Mouse (Mus musculus): ENCODE measurements around the gene Ets1. TPM values are rescaled to one million over a fixed set of nuclear protein-coding genes. Genes with fewer than 3 reads are reported as not detected.

The Ets1 gene
- polyA plus RNA-seq, 1 experiment from 2014 or later, result 20.8 TPM

DNA sequence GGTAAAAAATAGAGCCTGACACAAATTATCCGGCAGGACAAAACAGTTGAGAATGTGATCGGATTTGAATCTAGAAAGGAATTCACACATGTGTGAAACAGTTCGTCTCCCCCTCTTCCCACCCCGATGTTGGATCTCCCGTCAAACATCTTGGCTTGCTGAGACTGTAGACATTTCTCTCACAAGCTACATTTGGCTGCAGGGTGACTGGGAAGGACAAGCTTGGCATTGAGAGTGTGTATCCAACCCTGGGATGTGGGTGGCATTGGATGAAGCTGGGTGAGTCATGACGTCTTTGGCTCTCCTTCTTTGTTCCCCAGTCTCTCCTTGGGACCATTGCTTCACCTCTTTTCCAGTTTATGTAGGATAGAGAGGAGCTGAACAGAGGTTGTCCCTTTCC is 16.4 kb upstream of the Ets1 start:
- no peak overlapping the region for H3K9ac ChIP-seq
- peaks cover 18% of the 10 kb centered on the region; the same call in 1 of the 2 replicates for H3K27me3 ChIP-seq (replicated peaks)
- WGBS, result 89% methylated on average over 6 of the region's 6 CpGs
- H3K4me3 ChIP-seq, result no peak overlapping the region
- H3K4me2 ChIP-seq, result no peak overlapping the region
- H3K9me3 ChIP-seq, result no peaks in the 10 kb centered on the region
- H3K36me3 ChIP-seq (replicated peaks), result no peaks in the 10 kb centered on the region
- ATAC-seq (replicated peaks), result no peak
- H3K4me1 ChIP-seq, result peaks cover 2% of the 10 kb centered on the region; the same call in 1 of the 2 replicates
- no peak overlapping the region for H3K27ac ChIP-seq

GRCm38 (mm10) chr9:32620446-32620845 is 15.6 kb upstream of the Ets1 start:
- H3K27ac ChIP-seq, result no peak overlapping the region
- no peak overlapping the region for H3K4me3 ChIP-seq
- over 99% methylated on average over 3 of the region's 3 CpGs for WGBS
- no peak for ATAC-seq (replicated peaks)
- no peak overlapping the region for H3K9ac ChIP-seq
- H3K4me1 ChIP-seq, result peaks cover 2% of the 10 kb centered on the region; the same call in 1 of the 2 replicates
- H3K27me3 ChIP-seq (replicated peaks), result peaks cover 14% of the 10 kb centered on the region; the same call in 1 of the 2 replicates
- no peaks in the 10 kb centered on the region for H3K9me3 ChIP-seq
- no peaks in the 10 kb centered on the region for H3K36me3 ChIP-seq (replicated peaks)
- H3K4me2 ChIP-seq, result no peak overlapping the region

DNA sequence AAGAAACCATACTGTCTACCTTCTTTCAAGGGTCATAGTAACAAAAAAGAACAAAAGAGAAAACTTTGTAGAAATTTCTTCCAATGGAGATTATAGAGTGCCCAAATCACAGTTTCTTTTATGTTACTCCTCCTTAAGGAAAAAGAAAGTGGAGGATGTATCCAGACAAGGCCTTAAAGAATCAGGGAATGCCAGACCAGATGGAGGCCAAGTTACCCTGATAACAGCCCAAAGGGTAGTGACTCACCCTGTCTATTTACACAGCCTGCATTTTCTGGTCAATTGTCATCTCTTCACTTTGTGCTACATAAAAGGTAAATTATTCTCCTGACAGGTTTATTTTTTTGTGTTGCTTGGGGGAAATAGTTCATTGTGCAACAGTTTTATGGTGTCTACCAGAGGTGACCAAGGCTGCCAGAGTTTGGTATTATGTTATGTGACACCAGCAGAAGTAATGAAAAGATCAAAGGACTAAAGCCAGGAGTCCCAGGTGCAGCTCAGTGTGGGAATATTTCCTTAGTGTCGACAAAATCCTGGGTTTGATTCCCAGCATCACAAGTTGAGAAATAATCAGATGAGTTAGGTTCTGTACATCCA is 6.5 kb upstream of the Ets1 start:
- H3K36me3 ChIP-seq (replicated peaks), result no peaks in the 10 kb centered on the region
- no peak for ATAC-seq (replicated peaks)
- H3K9ac ChIP-seq, result no peak overlapping the region
- no peak overlapping the region for H3K27ac ChIP-seq
- H3K4me1 ChIP-seq, result no peaks in the 10 kb centered on the region
- 72% methylated on average over 1 of the region's 1 CpGs for WGBS
- no peak overlapping the region for H3K4me2 ChIP-seq
- H3K9me3 ChIP-seq, result no peaks in the 10 kb centered on the region
- H3K4me3 ChIP-seq, result no peak overlapping the region
- H3K27me3 ChIP-seq (replicated peaks), result 0 out of 2 replicates have a peak, but pooled peaks cover 2% of the 10 kb centered on the region

DNA sequence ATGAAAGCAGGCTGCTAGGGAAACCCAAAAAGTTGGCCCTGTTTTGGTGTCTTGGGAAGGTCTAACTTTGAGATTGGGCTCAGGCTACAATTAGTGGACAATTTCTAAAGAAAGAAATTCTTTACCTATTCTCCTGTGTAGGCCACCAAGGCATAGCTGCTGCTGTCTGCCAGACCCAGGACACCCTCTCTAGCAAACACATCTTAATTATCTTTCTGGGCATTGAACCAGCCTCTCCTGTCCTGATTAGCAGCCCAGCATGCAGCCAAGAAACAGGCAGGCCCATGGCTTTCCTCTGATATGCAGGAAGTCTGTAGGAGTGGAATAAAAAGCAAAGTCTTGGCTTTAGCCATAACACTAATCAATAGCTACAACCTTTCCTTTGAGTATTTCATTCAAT is 4.7 kb upstream of the Ets1 start:
- H3K9me3 ChIP-seq, result no peaks in the 10 kb centered on the region
- H3K4me2 ChIP-seq, result no peak overlapping the region
- H3K4me1 ChIP-seq, result peaks cover 4% of the 10 kb centered on the region
- H3K9ac ChIP-seq, result no peak overlapping the region
- H3K4me3 ChIP-seq, result no peak overlapping the region
- H3K36me3 ChIP-seq (replicated peaks), result no peaks in the 10 kb centered on the region
- ATAC-seq (replicated peaks), result no peak
- H3K27me3 ChIP-seq (replicated peaks), result peaks cover 17% of the 10 kb centered on the region
- no peak overlapping the region for H3K27ac ChIP-seq

DNA sequence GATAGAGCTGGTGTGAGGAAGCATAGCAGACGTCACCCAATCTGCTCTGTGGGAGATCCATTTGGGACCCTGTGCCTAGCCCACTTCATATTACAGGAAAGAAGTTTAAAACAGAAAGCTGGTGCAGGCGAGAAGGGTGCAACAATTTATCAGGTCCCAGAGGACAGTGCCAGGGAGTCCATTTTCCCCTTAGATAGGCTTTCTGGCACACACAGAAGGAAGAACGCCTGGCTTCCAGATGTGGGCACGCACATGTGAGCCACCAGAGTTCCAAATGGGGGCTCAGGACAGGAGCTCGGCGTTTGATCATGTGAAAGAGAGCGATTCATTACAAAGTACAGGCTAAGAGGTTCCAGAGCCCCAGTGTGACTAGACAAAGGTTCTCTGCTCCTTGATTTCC is 3.8 kb upstream of the Ets1 start:
- Histone ChIP-seq H3K9me3 (no peaks in the 10 kb centered on the region), H3K4me3 (no peak overlapping the region), H3K9ac (no peak overlapping the region), H3K4me1 (peaks cover 4% of the 10 kb centered on the region), H3K27ac (no peak overlapping the region), H3K4me2 (no peak overlapping the region), H3K36me3 (replicated peaks) (no peaks in the 10 kb centered on the region), H3K27me3 (replicated peaks) (peaks cover 26% of the 10 kb centered on the region)
- no peak for ATAC-seq (replicated peaks)
- WGBS, result 82% methylated on average over 7 of the region's 7 CpGs

DNA sequence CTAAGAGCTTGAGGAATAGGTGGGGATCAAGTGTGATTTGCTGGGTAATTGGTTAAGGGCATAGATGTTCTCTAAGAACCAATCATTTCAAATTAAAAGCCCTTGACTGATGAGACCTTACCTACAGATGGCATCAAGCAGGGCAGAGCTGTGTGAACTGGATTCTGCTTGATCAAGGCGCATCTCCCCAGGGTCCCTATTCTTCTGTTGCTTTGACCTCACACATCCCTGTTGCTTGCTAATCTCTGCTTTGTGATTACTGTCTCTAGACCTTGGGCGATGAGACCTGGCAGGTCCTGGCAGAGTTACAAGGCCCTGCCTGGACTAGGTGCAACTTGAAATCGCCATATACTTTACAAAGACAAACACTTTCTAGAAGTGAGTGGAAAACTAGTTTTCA is 9.0 kb downstream of the Ets1 start:
- 33% methylated on average over 3 of the region's 3 CpGs for WGBS

GRCm38 (mm10) chr9:32645475-32645874 is 9.5 kb downstream of the Ets1 start:
- H3K27ac ChIP-seq, result no peak overlapping the region
- H3K4me3 ChIP-seq, result no peak overlapping the region
- 11% methylated on average over 9 of the region's 9 CpGs for WGBS
- H3K9me3 ChIP-seq, result no peaks in the 10 kb centered on the region
- H3K9ac ChIP-seq, result no peak overlapping the region
- H3K4me2 ChIP-seq, result 0 out of 2 replicates have a peak overlapping the region, but pooled peaks have one; percentile 3
- 0 out of 2 replicates have a peak, but pooled peaks cover 10% of the 10 kb centered on the region for H3K27me3 ChIP-seq (replicated peaks)
- H3K4me1 ChIP-seq, result peaks cover 3% of the 10 kb centered on the region; the same call in 1 of the 2 replicates
- ATAC-seq (replicated peaks), result no peak
- no peaks in the 10 kb centered on the region for H3K36me3 ChIP-seq (replicated peaks)

More for the DNA sequence above, 9.0 kb downstream of the Ets1 start:
- H3K4me2 ChIP-seq, result no peak overlapping the region
- ATAC-seq (replicated peaks), result no peak
- H3K9ac ChIP-seq, result no peak overlapping the region
- H3K4me3 ChIP-seq, result no peak overlapping the region
- no peak overlapping the region for H3K27ac ChIP-seq
- peaks cover 3% of the 10 kb centered on the region; the same call in 1 of the 2 replicates for H3K4me1 ChIP-seq
- no peaks in the 10 kb centered on the region for H3K36me3 ChIP-seq (replicated peaks)
- H3K9me3 ChIP-seq, result no peaks in the 10 kb centered on the region
- H3K27me3 ChIP-seq (replicated peaks), result 0 out of 2 replicates have a peak, but pooled peaks cover 10% of the 10 kb centered on the region

- Histone ChIP-seq H3K27me3 (replicated peaks) (0 out of 2 replicates have a peak, but pooled peaks cover 10% of the 10 kb centered on the region), H3K4me2 (no peak overlapping the region), H3K9ac (no peak overlapping the region), H3K4me1 (peaks cover 3% of the 10 kb centered on the region; the same call in 1 of the 2 replicates), H3K4me3 (no peak overlapping the region), H3K9me3 (no peaks in the 10 kb centered on the region), H3K27ac (no peak overlapping the region), H3K36me3 (replicated peaks) (no peaks in the 10 kb centered on the region)
- ATAC-seq (replicated peaks), result no peak
- WGBS, result 52% methylated on average over 11 of the region's 11 CpGs
These were observed 10.7 kb downstream of the Ets1 start for GRCm38 (mm10) chr9:32646539-32647258.

DNA sequence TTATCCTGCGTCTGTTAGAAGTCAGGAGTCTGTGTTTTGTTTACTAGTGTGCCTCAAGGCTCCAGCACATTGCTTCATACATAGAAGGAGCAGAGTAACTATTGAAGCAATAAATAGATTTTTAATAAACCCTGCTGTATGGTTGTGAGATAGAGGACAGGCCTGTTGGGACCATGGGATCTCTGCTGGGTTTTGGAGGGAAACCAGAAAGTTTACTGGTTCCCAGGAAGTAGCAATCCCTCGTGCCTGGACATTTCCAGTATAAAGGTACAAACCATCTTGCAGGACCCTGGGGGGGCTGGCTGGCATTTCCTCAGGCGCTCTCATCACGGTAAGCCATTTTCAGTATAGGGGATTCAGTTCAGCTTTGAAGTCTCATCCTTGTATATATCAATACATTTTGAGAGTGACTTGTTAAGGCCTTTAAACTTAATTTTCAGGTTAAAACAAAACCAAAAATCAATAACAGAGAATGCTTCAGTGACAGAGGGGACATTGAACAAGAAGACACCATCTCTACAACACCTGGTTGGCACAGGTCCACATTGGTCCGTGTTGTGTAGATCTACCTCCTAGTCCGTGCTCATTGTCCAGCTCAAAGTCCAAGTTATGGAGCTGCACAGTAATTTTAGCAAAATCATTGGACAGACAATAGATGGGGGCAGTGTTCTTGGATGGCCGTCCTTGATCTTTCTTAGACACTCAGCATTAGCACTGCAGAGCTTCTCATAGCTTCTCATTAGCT is 11.7 kb downstream of the Ets1 start:
- Histone ChIP-seq H3K27me3 (replicated peaks) (0 out of 2 replicates have a peak, but pooled peaks cover 10% of the 10 kb centered on the region), H3K36me3 (replicated peaks) (no peaks in the 10 kb centered on the region), H3K27ac (no peak overlapping the region), H3K9ac (no peak overlapping the region), H3K9me3 (no peaks in the 10 kb centered on the region), H3K4me2 (no peak overlapping the region), H3K4me3 (no peak overlapping the region), H3K4me1 (peaks cover 3% of the 10 kb centered on the region; the same call in 1 of the 2 replicates)
- no peak for ATAC-seq (replicated peaks)
- 87% methylated on average over 7 of the region's 7 CpGs for WGBS

DNA sequence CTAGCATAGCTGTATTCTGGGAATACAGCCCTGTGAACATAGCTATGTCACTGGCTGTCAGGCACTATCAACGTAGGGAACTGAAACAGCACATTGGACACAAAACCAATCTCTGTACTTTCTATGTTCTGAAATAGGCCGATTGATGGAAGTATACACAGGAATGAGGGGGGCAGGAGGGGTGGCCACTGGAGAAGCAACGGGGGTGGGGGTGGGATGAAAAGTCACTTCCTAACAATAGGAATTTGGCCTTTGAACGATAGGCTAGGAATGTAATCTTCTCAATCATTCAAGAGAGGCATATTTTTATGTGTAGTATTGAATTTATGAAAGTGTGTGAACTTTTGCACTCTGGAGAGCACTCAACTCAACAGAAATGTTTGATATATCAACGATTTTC is 12.3 kb downstream of the Ets1 start:
- H3K9me3 ChIP-seq, result no peaks in the 10 kb centered on the region
- H3K27ac ChIP-seq, result no peak overlapping the region
- H3K4me1 ChIP-seq, result peaks cover 3% of the 10 kb centered on the region; the same call in 1 of the 2 replicates
- H3K4me3 ChIP-seq, result no peak overlapping the region
- 0 out of 2 replicates have a peak, but pooled peaks cover 10% of the 10 kb centered on the region for H3K27me3 ChIP-seq (replicated peaks)
- WGBS, result 84% methylated on average over 5 of the region's 5 CpGs
- no peaks in the 10 kb centered on the region for H3K36me3 ChIP-seq (replicated peaks)
- H3K9ac ChIP-seq, result no peak overlapping the region
- no peak for ATAC-seq (replicated peaks)
- no peak overlapping the region for H3K4me2 ChIP-seq

DNA sequence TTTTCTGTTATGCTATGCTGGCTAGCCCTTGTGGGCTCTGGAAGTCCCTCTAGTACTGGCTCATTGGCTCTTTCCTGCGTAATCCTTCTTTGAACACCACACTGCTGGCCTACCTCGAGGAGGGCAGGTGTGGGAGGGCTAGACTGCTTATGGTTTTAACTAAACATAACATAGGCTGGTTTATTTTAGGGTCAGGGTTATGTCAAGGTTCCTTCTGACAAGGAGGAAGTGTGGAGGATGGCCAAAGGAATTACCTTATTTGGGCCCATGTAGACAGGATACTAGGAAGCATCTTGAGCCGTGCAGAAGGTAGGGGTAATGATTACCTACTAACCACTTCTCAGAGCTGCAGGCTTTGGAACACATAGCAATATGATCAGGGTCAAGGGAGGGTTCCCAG is 14.7 kb downstream of the Ets1 start:
- Histone ChIP-seq H3K4me3 (no peak overlapping the region), H3K9me3 (no peaks in the 10 kb centered on the region), H3K27me3 (replicated peaks) (0 out of 2 replicates have a peak, but pooled peaks cover 3% of the 10 kb centered on the region), H3K27ac (no peak overlapping the region), H3K4me2 (no peak overlapping the region), H3K9ac (no peak overlapping the region), H3K4me1 (no peaks in the 10 kb centered on the region), H3K36me3 (replicated peaks) (no peaks in the 10 kb centered on the region)
- WGBS, result 85% methylated on average over 3 of the region's 3 CpGs
- no peak for ATAC-seq (replicated peaks)

- ATAC-seq (replicated peaks), result no peak
- Histone ChIP-seq H3K4me2 (no peak overlapping the region), H3K9me3 (no peaks in the 10 kb centered on the region), H3K27ac (no peak overlapping the region), H3K4me1 (no peaks in the 10 kb centered on the region), H3K27me3 (replicated peaks) (0 out of 2 replicates have a peak, but pooled peaks cover 3% of the 10 kb centered on the region), H3K9ac (no peak overlapping the region), H3K4me3 (no peak overlapping the region), H3K36me3 (replicated peaks) (no peaks in the 10 kb centered on the region)
- 94% methylated on average over 10 of the region's 10 CpGs for WGBS
These were observed 16.1 kb downstream of the Ets1 start for GRCm38 (mm10) chr9:32652112-32652511.

Data from midbrain, embryonic 15.5 days (tissue).